Mouse (Mus musculus) c-Kit-positive CD71-positive TER-119-negative erythroid progenitor cells, embryonic 14.5 days (primary cell): ENCODE data around the gene Peak1.
"Not testable (repeated sequence)": the region's sequence is repeated elsewhere in the genome, so short reads cannot be mapped to it uniquely, and the experiment has no call there.

Source experiments
- DNase-seq: peaks from one replicate; pipeline ENCODE4 v3.0.0-alpha.2; 2013; ENCODE audit warnings: low read depth

The Peak1 gene

DNA sequence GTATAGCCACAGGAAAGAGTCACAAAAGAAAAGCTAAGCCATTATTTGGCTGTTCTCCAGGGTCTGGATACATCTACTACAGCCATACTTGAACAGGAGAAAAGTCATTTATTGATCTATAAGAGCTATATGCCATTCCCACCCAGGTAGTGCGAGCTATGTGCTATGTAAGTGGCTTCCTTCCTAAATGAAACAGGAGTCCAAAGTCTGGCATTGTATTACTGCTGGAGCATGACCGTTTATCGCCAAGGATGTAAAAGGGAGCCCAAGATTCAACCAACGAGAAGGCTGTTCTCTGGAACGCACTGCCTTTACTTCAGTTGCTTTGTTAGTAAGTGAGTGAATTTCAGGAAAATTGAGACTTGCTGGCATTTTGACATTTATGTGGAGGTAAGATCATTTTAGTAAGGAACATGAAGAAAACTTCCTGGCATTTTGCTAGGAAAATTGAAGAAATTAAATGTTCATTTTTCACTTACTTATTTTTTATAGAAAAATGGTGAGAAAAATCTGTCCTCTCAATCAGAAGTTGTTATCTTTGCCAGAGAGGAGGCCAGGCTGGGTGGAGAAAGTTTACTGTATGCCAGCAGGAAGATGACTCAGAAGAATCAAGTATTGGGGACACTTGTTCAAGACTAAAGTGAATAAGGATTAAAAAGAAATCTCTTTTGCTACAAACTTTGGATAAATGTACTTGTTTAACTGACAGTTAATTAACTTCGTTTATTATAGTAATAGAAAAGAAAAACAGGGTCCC, 162.0 kb downstream of the Peak1 start:
- no peak for DNase-seq

DNA sequence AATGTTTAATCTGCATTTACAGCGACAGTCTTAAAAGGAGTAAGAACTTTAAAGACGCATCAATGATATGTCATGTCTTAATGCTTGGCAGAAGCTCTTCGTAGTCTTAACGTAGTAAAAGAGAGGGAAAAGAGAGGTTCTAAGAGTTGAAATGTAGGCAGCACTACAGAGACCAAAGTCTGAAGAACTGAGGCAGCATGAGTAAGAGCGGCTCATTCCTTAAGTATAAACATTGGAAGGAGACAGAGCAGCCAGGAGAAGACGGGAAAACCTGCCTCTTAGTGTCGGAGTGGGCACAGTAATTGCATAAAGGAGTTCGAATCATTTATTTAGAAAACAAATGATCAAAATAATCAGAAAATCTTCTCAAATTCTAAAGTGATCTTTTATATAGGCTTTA, 173.5 kb downstream of the Peak1 start:
- no peak for DNase-seq

DNA sequence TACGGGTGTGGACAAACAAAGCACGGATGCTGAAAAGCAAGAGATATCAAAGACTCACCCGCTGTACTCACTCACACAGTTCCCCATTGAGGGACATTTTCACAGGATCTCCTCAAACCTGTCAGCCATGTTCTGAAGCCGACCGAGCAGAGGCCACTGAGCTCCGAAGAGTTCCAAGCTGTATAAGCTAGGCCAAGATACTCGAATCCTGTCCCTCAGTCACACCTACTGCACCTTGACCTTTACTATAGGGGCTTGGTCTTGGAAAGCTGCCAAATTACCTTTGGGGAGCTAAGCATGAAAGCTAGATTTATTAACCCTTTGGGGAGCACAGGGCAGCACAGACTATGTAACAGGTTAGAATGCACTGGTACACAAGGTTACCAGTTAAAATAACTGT, 174.0 kb downstream of the Peak1 start:
- DNase-seq, result no peak

GRCm38 (mm10) chr9:56242686-56243085, 175.2 kb downstream of the Peak1 start:
- DNase-seq, result no peak

GRCm38 (mm10) chr9:56241076-56241475, 176.8 kb downstream of the Peak1 start:
- DNase-seq, result no peak

DNA sequence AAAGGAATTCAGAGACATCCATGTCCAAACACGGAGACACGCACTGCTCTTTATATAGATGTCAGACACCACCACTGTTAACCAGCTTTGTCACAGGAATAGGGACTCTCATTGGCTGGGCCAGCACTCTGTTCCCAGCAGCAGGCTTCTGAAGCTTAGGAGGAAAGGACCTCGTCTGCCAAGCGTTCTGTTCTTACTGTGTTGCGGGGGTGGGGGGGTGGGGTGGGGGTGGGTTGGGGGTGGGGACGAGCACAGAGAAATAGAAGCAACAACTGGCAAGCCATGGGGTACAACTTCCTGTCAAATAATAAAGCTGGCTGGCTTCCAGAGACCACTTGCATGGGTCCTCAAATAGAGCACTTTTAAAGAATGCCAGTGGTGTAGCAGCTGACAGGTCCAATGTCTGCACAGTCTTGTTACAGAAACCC, 182.0 kb downstream of the Peak1 start:
- DNase-seq, result no peak

DNA sequence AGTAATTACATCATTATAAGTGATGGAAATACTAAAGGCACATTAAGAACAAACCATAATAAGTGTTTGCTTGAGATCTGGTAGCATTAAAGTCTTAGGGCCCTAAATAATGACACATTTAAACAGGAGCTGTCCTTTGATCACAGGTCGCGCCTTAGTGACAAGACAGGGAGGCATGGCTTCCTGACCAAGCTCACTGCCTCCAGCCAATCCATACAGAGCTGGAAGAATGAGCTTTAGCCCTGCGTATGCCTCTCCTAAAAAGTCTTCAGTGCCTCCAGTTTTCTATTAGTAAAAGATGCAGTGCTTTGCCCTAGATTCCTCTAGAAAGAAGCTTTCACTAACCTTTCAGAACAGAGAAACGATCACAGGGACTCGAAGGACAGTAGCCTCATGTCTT, 182.6 kb downstream of the Peak1 start:
- no peak for DNase-seq

- no peak for DNase-seq
These were observed 183.3 kb downstream of the Peak1 start for GRCm38 (mm10) chr9:56234561-56234960.

DNA sequence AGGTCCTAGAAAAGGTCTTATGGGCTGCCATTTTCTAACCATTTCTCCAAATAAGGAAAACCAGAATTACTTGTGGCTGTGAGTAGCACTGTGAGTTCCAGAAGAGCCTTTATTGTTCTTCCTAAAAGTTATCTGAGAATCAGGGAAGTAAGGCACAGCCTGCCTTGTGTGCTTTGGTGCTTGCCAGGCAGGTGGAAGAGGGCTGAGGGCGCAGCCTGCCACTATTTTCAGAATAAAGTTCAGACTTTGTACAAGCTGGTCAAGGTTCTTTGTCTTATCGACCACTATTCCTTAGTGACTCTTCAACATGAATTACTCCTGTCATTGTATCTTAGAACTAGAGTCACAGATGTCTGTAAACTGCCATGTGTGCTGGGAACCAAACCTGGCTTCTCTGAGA, 184.6 kb downstream of the Peak1 start:
- no peak for DNase-seq

DNA sequence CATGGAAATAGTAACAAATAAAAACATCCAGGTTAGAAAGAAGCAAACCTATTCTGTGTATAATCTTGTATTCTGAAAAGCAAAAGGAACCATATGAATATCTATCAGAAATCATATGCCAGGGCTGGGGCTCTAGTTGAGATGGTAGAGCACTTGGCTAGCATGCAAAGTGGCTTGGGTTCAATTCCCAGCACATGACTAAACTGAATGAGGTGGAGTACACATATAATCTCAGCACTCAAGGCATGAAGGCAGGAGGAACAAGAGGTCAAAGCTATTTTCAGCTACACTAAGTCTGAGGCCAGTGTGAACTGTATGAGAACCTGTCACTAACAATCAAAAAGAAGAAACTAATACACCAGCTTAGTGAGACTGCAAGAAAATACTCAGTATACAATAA, 187.0 kb downstream of the Peak1 start:
- no peak for DNase-seq

- no peak for DNase-seq
These were observed 190.2 kb downstream of the Peak1 start for GRCm38 (mm10) chr9:56227626-56228025.

- DNase-seq, result not testable (repeated sequence)
These were observed 194.3 kb downstream of the Peak1 start for GRCm38 (mm10) chr9:56223429-56224051.

DNA sequence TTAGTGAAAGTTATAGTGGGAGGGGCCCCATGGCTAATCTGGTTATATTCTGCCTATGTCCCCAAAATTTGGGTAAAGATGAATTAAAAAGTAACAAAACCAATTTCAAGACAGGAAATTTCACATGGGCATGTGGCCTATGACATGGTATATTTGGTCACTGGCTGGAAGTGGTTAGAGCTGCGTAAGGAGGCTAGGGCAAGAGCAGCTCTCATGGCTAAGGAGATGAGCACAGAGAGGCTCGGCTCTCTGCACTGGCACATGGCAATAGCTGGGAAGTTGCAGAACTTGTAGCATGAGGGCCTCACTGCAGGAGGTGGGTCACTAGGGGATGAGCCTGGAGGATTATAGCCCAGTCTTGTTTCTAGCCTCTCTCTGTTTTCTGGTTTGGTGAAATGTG, 199.0 kb downstream of the Peak1 start:
- DNase-seq, result no peak

GRCm38 (mm10) chr9:56218043-56218442, 199.8 kb downstream of the Peak1 start:
- no peak for DNase-seq

DNA sequence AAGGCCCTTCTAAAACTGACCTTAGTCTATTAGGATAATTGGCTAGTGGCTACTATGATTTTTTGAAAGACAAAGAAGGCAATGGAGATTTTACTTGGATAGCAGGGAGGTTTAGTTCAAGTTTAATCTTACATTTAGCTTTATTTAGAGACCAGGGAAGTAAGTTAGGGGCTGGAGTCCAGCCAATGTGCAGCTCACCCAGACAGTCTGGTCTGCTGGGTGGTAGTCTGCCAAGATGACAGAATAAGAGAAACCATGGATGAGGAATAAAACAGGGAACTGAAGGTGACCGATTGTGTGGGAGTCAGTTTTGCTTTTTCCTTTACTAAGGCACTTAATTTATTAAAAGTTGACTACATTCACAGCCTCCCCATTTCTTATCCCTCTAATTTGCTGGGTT, 200.5 kb downstream of the Peak1 start:
- no peak for DNase-seq

- peak; percentile 16 for DNase-seq
These were observed 204.2 kb downstream of the Peak1 start for GRCm38 (mm10) chr9:56213451-56214291.

DNA sequence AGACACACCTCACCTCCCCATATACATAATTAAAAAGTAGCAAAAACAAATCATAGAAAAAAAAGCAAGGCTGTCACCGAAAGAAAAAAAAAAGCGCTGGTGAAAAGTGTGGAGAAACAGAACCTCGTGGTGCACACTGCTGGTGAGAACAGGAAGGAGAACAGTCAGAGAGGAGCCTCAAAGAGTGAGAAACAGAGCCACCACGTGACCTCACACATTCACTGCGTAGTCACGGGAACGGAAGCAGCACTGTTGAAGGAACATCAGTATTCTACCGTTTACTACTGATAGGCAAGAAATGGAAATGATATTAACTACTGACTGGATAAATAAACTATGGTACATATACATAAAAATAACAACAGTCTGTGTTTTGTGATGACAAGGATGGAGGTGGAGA, 209.1 kb downstream of the Peak1 start:
- no peak for DNase-seq

- no peak for DNase-seq
These were observed 210.4 kb downstream of the Peak1 start for GRCm38 (mm10) chr9:56207516-56207915.

GRCm38 (mm10) chr9:56207083-56207482, 210.8 kb downstream of the Peak1 start:
- DNase-seq, result no peak

- DNase-seq, result no peak
These were observed 212.5 kb downstream of the Peak1 start for GRCm38 (mm10) chr9:56205336-56205735.

DNA sequence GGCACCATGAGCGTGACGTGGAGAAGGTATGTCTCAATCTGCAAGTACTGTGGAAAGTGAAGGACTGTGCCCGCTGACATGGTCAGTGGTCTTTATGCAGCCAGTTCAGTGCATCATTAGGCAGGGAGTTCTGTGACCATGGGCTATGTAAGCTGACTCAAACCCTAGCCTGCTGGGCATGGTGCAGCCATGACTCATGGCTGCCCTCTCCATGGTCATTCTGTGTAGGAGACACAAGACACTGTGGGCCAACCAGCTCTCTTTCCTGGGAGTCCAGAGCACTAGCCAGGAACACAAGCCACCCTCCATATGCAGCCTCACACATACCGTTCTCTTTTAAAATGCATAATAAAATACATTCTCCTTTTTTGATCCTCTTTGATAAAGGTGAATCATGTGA, 213.6 kb downstream of the Peak1 start:
- DNase-seq, result no peak

GRCm38 (mm10) chr9:56200645-56201314, 217.1 kb downstream of the Peak1 start:
- peak; percentile 40 for DNase-seq
